Mouse (Mus musculus): Measurements from ENCODE around the gene Msi2.

Gene Msi2

DNA sequence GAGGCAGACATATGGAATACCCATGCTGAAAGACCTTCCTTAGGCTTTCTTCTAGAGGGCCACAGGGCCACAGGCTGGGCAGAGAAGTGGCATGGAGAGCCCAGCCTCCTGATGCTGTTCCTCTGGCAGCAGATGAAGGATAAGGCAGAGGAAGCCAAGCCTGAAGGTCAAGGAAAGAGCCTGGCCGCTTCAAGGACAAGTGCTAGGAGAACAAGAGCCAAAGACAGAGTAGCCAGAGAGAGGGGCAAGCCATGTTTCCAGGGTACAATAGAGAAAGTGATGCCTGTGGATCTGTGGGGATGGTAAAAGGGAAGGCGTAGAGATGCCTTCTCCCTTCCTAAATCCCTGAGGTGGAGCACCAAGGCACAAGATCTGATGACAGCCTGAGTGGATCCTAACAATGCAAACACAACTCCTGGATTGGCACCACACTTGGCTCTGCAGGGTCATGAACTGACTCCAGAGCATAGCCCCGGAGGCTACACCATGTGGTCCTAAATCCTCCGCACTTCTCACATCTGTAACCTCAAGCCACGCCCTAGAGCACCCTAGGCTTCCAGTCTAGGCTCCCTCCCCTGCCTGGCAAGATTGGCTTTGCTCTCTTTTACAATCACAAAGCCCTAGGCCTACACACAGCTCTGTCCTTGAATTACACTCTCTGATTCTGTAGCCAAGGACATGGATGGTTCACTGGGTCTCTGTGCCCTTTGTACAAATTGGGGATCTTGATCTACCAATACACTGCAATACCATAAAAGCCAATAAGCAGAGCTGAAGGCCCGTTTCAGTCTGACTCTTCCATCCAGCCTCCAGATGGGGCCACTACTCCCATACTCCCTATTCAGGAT lies 202.4 kb downstream of the Msi2 start:
- DNase-seq (ENCODE audit: low read depth, low spot score), result no peak

DNA sequence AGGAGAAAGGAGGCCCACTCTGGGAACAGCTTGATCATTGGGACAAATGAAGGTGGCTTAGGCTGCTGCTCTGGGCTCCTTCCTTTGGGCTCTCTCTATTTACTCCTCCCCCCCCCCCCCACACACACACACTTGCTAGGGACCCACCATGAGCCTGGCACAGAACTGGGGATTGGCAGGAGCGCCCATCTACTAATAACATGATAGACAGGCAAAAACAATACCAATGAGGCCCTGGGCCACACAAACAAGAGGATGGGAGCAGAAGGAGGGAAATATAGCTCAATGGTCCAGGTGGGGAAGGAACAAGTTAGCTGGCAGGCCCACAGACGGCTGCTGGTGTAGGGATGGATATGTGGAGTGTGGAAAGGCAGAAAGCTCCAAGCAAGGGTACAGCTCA lies 203.0 kb downstream of the Msi2 start:
- DNase-seq (ENCODE audit: low read depth, low spot score), result no peak

GRCm38 (mm10) chr11:88514151-88514926 lies 204.0 kb downstream of the Msi2 start:
- DNase-seq (ENCODE audit: low read depth, low spot score), result no peak

DNA sequence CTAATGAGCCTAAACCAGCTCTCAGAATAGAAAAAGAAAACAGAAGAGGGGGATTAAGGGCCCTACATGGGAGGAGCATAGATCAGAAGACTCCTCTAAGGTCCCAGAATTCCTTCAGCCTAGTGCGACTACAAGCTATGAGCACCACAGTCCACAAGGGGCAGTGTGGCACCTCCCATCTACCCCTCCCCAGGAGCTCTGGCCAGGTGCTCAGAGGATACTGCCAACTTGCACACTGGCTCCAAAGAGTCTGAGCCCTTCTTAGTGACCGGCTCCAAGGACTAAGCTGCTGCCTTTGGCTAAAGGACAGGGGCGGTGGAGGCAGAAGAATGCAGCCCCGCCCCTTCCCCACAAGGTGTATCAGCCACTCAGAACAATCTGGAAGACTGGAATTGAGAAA lies 205.7 kb downstream of the Msi2 start:
- DNase-seq (ENCODE audit: low read depth, low spot score), result peak; percentile 65

DNA sequence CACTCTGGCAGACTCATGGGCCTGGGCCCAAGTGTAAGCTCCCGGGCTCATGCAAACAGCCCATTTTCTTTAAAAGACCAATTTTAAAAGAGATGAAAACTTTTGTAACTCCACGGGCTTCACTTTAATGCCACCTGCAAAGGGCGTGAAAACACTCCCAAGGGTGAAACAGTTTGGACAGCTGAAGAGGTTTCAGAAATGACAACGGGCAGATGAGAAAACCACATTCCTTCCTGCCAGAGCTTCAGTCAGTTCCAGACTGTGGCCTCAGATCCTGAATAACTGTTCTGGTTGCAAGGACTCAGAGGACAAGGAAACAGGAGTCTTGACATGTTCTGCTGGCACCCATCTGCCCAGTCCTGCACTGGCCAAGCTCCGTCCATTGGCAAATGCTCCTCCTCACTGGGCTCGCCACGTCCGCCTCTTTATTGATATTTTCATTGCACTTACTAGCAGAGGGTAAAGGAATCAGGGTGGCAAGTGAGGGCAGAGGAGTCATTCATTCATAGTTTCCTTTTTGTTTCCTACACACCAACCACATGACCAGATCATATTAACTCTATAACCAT lies 207.9 kb downstream of the Msi2 start:
- DNase-seq (ENCODE audit: low read depth, low spot score), result no peak

DNA sequence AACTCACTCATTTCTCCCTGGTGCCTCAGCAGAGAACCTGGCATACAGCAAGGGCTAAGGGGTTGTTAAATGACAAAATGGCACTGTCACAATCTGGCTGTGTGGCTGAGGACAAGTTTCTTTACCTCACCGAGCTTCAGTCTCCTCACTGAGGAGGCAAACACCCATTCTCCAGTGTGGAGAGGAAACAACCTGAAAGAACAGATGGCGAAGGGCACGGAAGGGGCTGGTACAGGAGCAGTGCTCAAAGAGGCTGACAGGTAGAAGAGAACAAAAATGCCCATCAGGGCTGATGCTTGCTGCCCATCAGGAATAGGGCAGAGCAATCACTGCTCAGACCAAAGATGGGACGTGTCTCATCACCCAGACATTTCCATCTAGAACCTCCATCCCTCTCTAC lies 208.8 kb downstream of the Msi2 start:
- no peak for DNase-seq (ENCODE audit: low read depth, low spot score)

GRCm38 (mm10) chr11:88508133-88508532 lies 210.2 kb downstream of the Msi2 start:
- DNase-seq (ENCODE audit: low read depth, low spot score), result no peak

- DNase-seq (ENCODE audit: low read depth, low spot score), result peak; percentile 67
These were observed 211.5 kb downstream of the Msi2 start for GRCm38 (mm10) chr11:88506544-88507419.

- DNase-seq (ENCODE audit: low read depth, low spot score), result no peak
These were observed 212.2 kb downstream of the Msi2 start for GRCm38 (mm10) chr11:88506109-88506508.

- no peak for DNase-seq (ENCODE audit: low read depth, low spot score)
These were observed 215.7 kb downstream of the Msi2 start for GRCm38 (mm10) chr11:88502566-88502965.

DNA sequence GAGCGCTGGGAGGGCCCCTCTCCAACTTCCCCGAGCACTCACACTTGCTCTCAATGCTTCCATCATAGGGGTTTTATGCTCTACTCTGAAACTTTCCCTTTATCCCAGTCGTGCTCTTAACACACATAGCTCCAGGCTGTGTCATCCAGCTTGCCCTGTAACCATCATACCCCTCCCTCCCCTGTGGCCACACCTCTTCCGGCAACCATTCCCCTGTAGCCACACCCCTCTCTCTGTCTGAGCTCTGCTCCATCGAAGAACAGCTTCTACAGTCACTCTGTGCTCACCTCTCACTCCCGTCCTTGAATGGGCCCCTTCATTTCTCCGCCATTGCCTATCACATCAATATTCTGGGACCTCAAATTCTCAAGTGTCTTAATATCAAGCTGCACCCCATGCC lies 219.8 kb downstream of the Msi2 start:
- DNase-seq (ENCODE audit: low read depth, low spot score), result no peak

DNA sequence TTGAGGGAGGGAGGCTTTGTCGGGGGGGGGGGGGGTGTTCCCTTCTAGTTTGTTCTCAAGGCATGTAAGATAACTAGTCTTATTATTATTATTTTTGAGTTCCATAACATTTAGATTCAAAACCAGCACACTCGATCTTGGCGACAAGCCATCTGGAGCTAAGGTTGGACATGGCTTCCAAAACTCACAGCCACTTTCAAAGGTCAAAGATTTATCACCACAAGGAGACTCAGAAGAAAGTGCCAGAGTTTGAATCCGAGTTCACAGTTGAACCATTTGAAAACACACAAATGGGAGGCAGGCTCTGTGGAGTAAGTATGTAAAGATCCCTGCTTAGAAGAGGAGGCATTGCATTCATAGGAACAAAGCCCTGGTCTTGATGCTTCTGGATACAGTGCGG lies 221.9 kb downstream of the Msi2 start:
- DNase-seq (ENCODE audit: low read depth, low spot score), result no peak

DNA sequence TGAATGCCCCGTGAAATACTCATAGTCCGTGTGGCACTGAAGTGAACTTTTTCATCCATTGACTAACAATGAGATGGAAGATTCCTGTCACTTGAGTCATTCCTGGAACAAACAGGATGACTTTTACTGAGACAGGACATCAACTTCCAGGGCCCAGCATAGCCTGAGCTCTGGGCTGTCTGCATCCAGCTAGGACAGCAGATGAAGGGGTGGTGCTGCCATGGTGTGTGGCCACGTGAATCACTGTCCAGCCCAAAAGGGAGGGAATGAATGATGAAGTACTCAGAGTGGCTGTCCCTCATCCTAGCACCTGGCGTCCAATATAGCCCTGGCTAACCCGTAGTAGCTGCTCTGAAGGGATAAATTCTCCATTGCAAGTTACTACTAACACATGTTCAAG lies 222.6 kb downstream of the Msi2 start:
- DNase-seq (ENCODE audit: low read depth, low spot score), result no peak

DNA sequence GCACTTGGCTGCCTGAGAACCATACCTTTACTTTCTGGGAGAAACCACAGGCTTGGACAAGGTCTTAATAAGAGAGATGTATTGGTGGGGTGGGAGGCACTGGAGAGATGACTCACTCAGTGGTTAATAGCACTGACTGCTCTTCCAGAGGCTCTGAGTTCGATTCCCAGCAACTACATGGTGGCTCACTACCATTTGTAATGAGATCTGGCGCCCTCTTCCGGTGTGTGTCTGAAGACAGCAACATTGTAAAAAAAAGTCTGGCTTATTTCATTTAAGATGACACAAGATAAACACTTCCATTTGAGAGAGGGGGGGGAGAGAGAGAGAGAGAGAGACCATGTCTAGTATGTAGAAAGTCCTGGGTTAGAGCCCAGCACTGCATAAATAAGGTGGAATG lies 223.3 kb downstream of the Msi2 start:
- no peak for DNase-seq (ENCODE audit: low read depth, low spot score)

- no peak for DNase-seq (ENCODE audit: low read depth, low spot score)
These were observed 224.3 kb downstream of the Msi2 start for GRCm38 (mm10) chr11:88493795-88494559.

- DNase-seq (ENCODE audit: low read depth, low spot score), result no peak
These were observed 225.7 kb downstream of the Msi2 start for GRCm38 (mm10) chr11:88492585-88492984.

GRCm38 (mm10) chr11:88489985-88490384 lies 228.3 kb downstream of the Msi2 start:
- DNase-seq (ENCODE audit: low read depth, low spot score), result no peak

DNA sequence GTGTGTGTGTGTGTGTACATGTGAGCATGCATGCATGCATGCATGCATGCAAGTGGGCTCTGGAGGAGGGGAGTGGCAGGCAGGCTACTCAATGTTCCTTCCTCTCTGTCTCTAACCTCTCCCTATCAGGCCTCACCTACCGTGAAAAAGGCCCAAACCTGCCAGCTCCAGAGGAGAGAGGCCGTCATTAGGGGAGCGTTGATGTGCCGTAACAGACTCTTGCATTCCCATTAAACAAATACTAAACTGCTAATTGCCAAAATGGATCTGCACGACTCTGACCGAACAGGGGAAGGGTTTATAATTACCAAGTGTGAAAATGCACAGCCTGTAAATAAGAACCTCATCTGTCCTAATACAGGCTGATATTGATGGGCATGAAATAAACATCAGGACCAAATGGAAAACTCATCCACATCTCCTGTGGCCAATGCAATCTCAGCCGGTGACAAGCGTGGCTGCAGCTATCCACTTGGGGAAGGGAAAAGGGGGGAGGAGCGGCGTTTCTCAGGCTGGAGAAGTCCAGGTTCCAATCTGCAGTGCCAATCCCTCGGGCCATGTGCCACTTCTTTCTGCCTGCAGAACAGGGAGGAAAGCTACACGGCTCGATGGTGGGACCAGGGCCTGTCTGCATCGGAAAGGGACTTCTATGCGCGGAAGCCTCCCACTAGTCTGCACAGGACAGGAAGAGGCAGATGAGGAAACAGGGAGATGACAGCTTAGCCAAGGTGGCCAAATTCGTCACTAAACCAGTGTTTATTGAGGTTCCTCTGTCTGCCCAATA lies 229.2 kb downstream of the Msi2 start:
- DNase-seq (ENCODE audit: low read depth, low spot score), result no peak

- no peak for DNase-seq (ENCODE audit: low read depth, low spot score)
These were observed 230.0 kb downstream of the Msi2 start for GRCm38 (mm10) chr11:88488175-88488940.
